Mouse (Mus musculus): ENCODE data around the gene Arhgap35. TPM values are rescaled to one million over a fixed set of nuclear protein-coding genes. Genes with fewer than 3 reads are reported as not detected.

Gene Arhgap35
- polyA plus RNA-seq, 1 experiment from 2014 or later: 7.3 TPM

DNA sequence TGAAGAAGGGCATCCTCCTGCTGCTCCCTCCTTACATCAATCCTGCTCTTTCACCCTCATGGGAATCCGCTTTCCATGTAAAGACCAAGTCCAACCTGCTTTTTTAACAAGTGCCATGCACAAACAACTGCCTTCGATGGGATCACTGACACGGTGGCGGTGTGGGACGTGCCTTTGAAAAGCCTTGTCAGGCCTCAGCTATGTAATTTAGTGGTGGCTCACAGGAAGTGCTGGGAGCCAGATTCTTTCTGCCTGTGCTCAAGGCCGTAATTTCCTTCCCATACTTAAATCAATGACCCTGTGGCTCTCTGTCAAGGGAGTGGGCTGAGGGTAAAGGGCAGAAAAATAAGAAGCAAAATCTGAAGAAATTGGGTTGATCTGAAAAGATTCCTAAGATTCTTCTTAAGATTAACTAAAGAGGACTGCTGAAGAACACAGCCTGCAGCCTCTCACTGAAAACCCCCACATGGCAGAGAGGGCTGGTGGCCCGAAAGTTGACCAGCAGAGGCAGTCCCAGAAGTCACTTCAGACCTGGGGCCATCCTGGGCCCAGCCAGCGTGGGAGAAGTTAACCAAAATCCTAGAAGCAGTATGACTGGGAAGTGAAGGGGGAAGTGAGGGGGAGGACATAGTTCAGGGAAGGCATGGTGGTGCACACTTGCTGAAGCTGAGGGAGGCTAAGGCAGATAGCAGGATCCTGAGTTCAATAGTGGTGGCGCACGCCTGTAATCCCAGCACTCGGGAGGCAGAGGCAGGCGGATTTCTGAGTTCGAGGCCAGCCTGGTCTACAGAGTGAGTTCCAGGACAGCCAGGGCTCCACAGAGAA, 33.3 kb downstream of the Arhgap35 start:
- Histone ChIP-seq H3K36me3 (ENCODE audit: inconsistent target) (no peaks in the 10 kb centered on the region), H3K79me2 (ENCODE audit: inconsistent target) (peaks cover 16% of the 10 kb centered on the region), H3K4me3 (ENCODE audit: inconsistent target) (no peak overlapping the region), H3K27ac (no peak overlapping the region)
- WGBS (ENCODE audit: missing documents): 63% methylated on average over 12 of the region's 13 CpGs

DNA sequence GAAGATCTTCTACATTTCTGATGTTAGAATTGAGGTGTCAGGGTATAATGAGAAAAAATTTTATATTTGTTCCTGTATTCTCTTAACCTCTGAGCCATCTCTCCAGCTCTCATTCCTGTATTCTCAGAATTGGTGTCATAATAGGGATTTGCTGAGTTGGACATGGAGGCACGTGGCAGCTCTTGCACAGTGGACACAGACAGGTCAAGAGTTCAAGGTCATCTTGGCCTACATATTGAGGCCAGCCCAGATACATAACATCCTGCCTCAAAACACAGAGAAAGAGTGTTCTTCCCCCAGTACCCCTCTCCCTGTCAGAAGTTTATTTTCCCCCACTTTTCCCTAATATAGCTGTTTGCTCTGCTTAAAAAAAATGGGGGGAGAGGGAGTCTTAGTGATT, 38.1 kb downstream of the Arhgap35 start:
- H3K4me3 ChIP-seq (ENCODE audit: inconsistent target): no peak overlapping the region
- H3K27ac ChIP-seq: no peak overlapping the region
- WGBS (ENCODE audit: missing documents): 92% methylated on average over 1 of the region's 1 CpGs
- peaks cover 12% of the 10 kb centered on the region; the same call in 1 of the 2 replicates for H3K79me2 ChIP-seq (ENCODE audit: inconsistent target)
- H3K36me3 ChIP-seq (ENCODE audit: inconsistent target): no peaks in the 10 kb centered on the region

DNA sequence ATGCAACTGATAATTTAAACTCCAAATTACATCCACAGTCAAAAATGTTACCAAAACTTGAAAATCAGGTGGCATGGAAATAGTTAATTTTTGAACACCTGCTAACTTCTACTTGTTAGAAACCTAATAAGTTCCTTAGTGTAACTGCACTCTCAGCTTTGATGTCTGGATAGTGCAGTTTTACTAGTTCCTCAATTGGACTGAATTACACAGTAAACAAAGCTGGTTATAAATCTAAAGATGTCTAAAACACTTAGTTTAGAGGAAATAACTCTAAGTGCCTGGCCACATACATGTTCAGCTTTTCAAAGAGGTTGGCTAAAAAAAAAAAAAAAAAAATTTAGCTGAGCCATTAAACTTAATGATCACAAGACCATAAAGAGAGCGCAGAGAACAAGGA, 43.6 kb downstream of the Arhgap35 start:
- no peak overlapping the region for H3K4me3 ChIP-seq (ENCODE audit: inconsistent target)
- 56% methylated on average over 1 of the region's 1 CpGs for WGBS (ENCODE audit: missing documents)

DNA sequence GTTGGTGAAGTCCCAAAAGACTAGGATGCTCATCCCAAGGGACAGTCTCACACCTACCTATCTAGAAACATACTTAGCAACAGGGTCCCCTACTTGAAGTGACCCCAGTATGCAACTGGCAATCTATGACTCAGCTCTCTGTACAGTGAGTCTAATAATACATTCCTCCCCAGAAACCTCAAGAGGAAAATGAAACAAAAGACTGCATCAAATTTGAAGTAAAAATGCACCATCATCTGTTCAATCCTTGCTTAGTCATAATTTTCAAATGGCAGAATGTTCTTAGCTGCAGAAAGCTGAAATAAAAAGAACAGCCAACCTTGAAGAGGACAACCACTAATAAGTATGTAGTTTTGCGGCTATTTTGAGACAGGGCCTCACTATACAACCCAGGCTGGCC, 44.1 kb downstream of the Arhgap35 start:
- no peaks in the 10 kb centered on the region for H3K79me2 ChIP-seq (ENCODE audit: inconsistent target)
- no peaks in the 10 kb centered on the region for H3K36me3 ChIP-seq (ENCODE audit: inconsistent target)
- no peak overlapping the region for H3K4me3 ChIP-seq (ENCODE audit: inconsistent target)
- WGBS (ENCODE audit: missing documents): 38% methylated on average over 1 of the region's 1 CpGs
- H3K27ac ChIP-seq: no peak overlapping the region

More for the DNA sequence above, 43.6 kb downstream of the Arhgap35 start:
- H3K36me3 ChIP-seq (ENCODE audit: inconsistent target): no peaks in the 10 kb centered on the region
- no peak overlapping the region for H3K27ac ChIP-seq
- H3K79me2 ChIP-seq (ENCODE audit: inconsistent target): no peaks in the 10 kb centered on the region

GRCm38 (mm10) chr7:16564491-16564890, 50.3 kb downstream of the Arhgap35 start:
- no peak overlapping the region for H3K27ac ChIP-seq
- peaks cover 33% of the 10 kb centered on the region for H3K36me3 ChIP-seq (ENCODE audit: inconsistent target)
- H3K4me3 ChIP-seq (ENCODE audit: inconsistent target): no peak overlapping the region
- H3K79me2 ChIP-seq (ENCODE audit: inconsistent target): no peaks in the 10 kb centered on the region
- WGBS (ENCODE audit: missing documents): 99% methylated on average over 8 of the region's 8 CpGs

DNA sequence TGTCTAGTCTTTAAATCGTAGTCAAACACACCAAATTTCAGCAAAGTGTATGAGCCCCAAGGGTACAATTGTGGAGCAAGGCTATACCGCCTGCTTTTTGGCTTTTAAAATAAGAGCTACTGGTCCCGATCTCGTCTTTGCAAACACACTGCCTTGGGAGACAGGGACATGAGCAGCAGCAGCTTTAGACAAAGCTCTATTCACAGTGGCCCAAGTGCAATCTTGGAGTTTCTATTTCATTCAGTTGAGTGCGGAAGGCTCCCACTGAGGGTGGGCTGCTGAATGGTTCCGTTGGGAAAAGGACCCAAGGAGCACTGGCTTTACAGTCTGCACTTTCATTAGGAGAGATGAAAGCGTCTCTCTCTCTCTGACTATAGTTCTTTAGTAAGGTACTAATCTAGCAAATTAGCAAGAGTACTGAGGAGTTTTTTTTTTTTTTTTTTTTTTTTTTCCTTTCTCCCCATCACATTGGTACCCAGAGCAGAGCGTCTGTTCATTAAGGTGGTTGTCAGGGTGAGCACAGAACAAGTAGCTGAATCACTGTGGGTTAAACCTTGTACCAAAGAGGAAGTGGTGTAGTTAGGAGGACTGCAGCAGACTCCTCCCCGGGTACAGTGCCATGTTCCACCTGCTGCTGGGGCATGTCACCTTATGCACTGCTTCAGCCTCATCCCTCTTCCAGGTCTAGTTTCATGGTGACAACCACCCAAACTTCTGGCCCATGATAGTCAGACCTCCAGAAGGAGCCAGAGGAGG, 56.8 kb downstream of the Arhgap35 start:
- Histone ChIP-seq H3K36me3 (ENCODE audit: inconsistent target) (peaks cover 11% of the 10 kb centered on the region; the same call in 1 of the 2 replicates), H3K4me3 (ENCODE audit: inconsistent target) (no peak overlapping the region), H3K79me2 (ENCODE audit: inconsistent target) (no peaks in the 10 kb centered on the region), H3K27ac (no peak overlapping the region)
- 79% methylated on average over 9 of the region's 9 CpGs for WGBS (ENCODE audit: missing documents)

DNA sequence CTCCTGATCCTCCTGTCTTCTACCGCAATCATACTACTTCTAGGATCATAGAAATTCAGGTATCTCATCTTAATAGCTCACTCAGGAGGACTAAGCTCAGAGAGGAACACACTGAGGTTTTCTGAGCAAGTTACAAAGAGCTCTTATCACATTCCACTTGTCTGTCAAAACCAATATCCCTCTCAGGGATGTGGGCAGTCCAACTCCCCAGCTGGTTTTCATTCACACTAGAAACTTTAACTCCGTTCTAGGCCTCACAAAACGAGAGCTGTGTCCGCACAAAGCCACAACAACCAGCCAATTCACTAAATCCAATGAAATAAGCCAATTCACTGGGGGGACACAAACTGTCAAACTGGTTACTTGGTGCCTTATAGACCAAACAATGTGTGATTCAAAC, 57.5 kb downstream of the Arhgap35 start:
- Histone ChIP-seq H3K4me3 (ENCODE audit: inconsistent target) (no peak overlapping the region), H3K79me2 (ENCODE audit: inconsistent target) (no peaks in the 10 kb centered on the region), H3K36me3 (ENCODE audit: inconsistent target) (peaks cover 4% of the 10 kb centered on the region; the same call in 1 of the 2 replicates), H3K27ac (no peak overlapping the region)
- 94% methylated on average over 4 of the region's 4 CpGs for WGBS (ENCODE audit: missing documents)

DNA sequence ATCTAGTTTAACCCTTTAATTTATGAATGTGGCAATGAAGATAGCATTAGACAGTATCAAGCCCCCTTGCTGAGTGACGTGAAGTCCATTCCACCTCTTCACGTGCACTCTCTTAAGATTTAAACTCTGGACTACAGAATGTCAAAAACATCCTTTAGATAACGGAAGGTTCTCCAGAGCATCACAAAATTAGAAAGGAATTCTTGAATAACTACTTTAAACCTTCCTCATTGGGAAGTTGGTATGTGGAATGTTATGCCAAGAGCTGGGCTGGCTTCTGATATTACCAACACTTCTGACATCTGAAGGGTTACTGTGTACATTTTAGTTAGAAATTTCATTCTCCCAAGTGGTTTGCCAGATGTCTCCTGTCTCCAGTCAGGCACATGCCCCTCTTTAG, 60.6 kb downstream of the Arhgap35 start:
- H3K36me3 ChIP-seq (ENCODE audit: inconsistent target): no peaks in the 10 kb centered on the region
- H3K4me3 ChIP-seq (ENCODE audit: inconsistent target): no peak overlapping the region
- no peak overlapping the region for H3K27ac ChIP-seq
- H3K79me2 ChIP-seq (ENCODE audit: inconsistent target): no peaks in the 10 kb centered on the region
- 95% methylated on average over 3 of the region's 3 CpGs for WGBS (ENCODE audit: missing documents)

GRCm38 (mm10) chr7:16551581-16551980, 63.2 kb downstream of the Arhgap35 start:
- Histone ChIP-seq H3K79me2 (ENCODE audit: inconsistent target) (no peaks in the 10 kb centered on the region), H3K36me3 (ENCODE audit: inconsistent target) (0 out of 2 replicates have a peak, but pooled peaks cover 2% of the 10 kb centered on the region), H3K27ac (no peak overlapping the region), H3K4me3 (ENCODE audit: inconsistent target) (no peak overlapping the region)
- WGBS (ENCODE audit: missing documents): 100% methylated on average over 1 of the region's 1 CpGs

DNA sequence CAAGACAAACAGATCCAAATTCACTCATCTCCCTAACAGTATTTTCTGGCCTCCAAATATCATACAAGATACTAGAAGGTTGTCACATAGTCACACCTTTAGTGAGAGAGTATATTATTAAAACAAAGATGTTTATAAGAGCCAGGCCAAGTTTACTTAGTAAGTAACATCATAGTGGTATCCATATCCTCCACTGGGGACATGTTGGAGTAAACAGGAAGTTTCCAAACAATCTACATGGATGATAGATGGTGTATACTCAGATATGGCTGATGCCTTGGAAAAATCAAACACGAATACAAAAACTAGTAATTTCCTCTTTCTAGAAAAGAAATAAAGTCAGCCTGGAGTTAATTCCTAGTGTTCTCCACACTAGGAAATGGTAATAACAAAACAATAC, 65.5 kb downstream of the Arhgap35 start:
- Histone ChIP-seq H3K79me2 (ENCODE audit: inconsistent target) (no peaks in the 10 kb centered on the region), H3K27ac (no peak overlapping the region), H3K4me3 (ENCODE audit: inconsistent target) (no peak overlapping the region), H3K36me3 (ENCODE audit: inconsistent target) (0 out of 2 replicates have a peak, but pooled peaks cover 6% of the 10 kb centered on the region)
- WGBS (ENCODE audit: missing documents): 85% methylated on average over 1 of the region's 1 CpGs

DNA sequence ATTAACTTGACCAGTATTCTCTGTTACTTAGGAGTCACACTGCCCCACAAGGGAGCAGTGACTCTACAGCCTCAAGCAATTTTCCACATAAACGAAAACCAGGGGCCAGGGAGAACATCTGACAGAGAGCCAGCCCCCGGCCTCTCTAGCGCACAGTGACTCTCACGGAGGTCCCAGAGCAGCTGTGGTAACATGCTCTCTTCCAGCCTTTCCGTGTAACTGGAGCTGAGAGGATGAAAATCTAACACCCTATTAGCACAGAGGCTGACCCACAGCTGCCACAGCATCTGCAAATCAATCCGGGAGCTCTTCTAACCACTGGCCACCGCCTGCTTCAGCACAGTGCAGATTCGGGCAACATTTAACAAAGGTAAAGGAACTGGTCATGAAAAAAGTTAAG, 70.0 kb downstream of the Arhgap35 start:
- 0 out of 2 replicates have a peak, but pooled peaks cover 6% of the 10 kb centered on the region for H3K36me3 ChIP-seq (ENCODE audit: inconsistent target)
- 98% methylated on average over 8 of the region's 8 CpGs for WGBS (ENCODE audit: missing documents)

GRCm38 (mm10) chr7:16537220-16537903, 77.4 kb downstream of the Arhgap35 start:
- no peaks in the 10 kb centered on the region for H3K79me2 ChIP-seq (ENCODE audit: inconsistent target)
- H3K4me3 ChIP-seq (ENCODE audit: inconsistent target): no peak overlapping the region
- H3K36me3 ChIP-seq (ENCODE audit: inconsistent target): no peaks in the 10 kb centered on the region
- 95% methylated on average over 5 of the region's 5 CpGs for WGBS (ENCODE audit: missing documents)
- no peak overlapping the region for H3K27ac ChIP-seq

More for the DNA sequence above, 70.0 kb downstream of the Arhgap35 start:
- H3K27ac ChIP-seq: no peak overlapping the region
- H3K79me2 ChIP-seq (ENCODE audit: inconsistent target): no peaks in the 10 kb centered on the region
- H3K4me3 ChIP-seq (ENCODE audit: inconsistent target): no peak overlapping the region

GRCm38 (mm10) chr7:16525995-16526394, 88.8 kb downstream of the Arhgap35 start:
- Histone ChIP-seq H3K4me3 (ENCODE audit: inconsistent target) (no peak overlapping the region), H3K27ac (no peak overlapping the region), H3K79me2 (ENCODE audit: inconsistent target) (no peaks in the 10 kb centered on the region), H3K36me3 (ENCODE audit: inconsistent target) (no peaks in the 10 kb centered on the region)
- WGBS (ENCODE audit: missing documents): 95% methylated on average over 2 of the region's 2 CpGs

DNA sequence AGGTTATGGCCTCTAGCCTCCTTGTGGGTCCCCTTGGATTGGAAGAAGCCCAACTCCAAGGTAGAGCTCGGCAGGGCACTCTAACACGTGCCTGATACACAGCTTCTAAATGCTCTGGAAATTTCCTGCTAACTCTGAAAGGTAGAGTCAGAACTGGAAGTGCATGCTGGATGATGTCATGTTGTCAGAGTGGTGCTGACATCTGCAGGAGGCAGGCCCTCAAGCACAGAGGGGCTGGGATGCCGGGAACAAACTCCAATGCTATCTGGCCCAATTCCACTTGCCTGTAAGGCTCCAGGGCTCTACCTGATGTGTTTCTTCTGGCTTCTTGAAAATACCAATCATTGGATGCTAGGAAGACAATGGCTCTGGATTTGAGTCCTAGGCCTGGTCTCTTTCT, 89.3 kb downstream of the Arhgap35 start:
- Histone ChIP-seq H3K36me3 (ENCODE audit: inconsistent target) (no peaks in the 10 kb centered on the region), H3K79me2 (ENCODE audit: inconsistent target) (no peaks in the 10 kb centered on the region), H3K27ac (no peak overlapping the region), H3K4me3 (ENCODE audit: inconsistent target) (no peak overlapping the region)
- WGBS (ENCODE audit: missing documents): 96% methylated on average over 3 of the region's 3 CpGs

All from macrophage (primary cell).